Mouse (Mus musculus) megakaryocyte, adult 5-6 weeks (primary cell): ENCODE results near the gene Olfr557. TPM values are rescaled to one million over a fixed set of nuclear protein-coding genes. Genes with fewer than 3 reads are reported as not detected.

Experiments
- ATAC-seq: 2 replicates; pipeline ENCODE4 v1.8.0; 2016; ENCODE audit warnings: mild to moderate bottlenecking, inconsistent platforms; ENCODE audit not compliant: poor library complexity, severe bottlenecking
- total RNA-seq, 2 experiments: library from RNA; stranded (forward) in 1 of 2; stranded (reverse) in 1 of 2; fragments of 153-499, 151-499 nt in 1 of 2; fragments of 221-1000, 200-1000 nt in 1 of 2; gene quantifications; 2 replicates each; pipeline versions ENCODE4 v1.2.3 to v1.2.4; 2015 to 2017

Gene Olfr557
- not detected in 2 replicates for total RNA-seq (2015)
- total RNA-seq (2017) = not detected in 2 replicates

DNA sequence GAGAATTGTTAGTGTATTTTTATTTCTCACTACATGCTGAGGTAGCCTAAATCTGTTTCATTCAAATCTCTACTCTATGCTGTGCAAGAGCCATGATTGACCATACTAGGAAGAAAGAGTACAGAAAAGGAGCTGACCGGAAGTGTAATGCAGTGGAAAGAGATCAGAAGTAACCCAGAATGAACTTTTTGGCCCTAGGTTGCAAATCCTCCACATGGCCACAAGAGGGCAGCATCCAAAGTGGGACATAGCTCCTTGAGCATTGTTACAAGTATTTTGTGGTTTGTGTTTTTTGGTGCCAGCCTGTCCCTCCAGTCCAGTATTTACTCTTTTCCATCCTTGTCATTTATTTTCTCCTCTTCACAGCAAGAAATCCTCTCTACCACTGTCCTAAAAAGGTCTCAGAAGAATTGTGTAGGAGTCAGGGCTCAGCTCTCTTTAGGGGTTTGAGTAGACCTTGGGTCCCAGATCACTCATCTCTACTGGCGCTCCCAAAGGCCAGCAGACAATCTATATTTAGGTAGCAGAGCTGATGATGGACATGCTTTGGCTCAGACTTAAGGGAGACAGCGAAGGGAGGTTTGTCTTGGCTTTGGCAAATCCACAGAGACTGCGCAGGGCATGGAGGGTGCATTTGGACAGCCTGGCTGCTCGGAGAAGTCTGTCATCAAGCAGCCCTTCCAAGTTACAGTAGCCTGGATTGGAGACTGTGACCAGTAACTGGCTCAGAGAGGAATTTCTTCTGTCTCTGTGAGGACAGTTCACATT, at the start of gene Olfr557:
TSS of gene Olfr557 (plus strand) at position 553 of the 768 bp plus-strand sequence.
- peak; percentile 89 for ATAC-seq

DNA sequence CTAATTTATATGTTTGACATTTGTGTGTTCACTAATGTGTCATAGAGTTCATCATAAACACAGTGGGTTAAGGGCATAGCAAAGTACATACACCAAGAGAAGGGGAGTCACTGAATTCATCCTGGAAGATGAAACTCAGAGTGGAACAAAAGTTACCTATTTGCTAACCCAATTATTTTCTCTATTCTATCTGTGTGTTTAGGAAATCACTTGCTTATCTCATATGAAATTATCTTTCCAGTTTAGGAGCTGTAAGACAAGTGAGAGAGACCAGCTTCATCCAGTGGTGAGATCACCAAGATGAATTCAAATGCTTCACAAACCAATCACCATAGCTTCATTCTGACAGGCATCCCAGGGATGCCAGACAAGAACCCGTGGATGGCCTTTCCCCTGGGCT, 37.2 kb upstream of the Olfr557 start, which contains the start of gene Olfr555:
TSS of gene Olfr555 (plus strand) at position 301 of the 400 bp plus-strand sequence.
- no peak for ATAC-seq

DNA sequence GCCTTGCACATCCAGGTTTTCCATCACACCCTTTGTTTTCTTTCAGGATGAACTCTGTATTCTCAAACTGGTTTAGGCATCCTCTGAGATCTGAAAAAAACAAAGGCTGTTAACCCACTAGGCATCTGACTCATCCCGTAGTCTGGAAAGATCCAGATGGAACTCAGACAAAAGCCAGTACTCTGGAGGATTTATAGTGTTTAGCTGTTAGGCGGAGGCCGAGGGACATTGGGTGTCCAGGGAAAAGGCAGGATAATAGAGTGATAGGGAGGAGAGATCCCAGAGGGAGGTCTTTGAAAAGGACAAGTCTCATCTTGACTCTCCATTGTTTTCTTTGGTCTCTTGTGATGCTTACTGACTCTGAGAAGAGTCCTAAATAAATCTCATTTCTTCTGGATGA, 31.1 kb upstream of the Olfr557 start, which contains the start of gene Olfr556:
TSS of gene Olfr556 (plus strand) at position 301 of the 400 bp plus-strand sequence.
- no peak for ATAC-seq

DNA sequence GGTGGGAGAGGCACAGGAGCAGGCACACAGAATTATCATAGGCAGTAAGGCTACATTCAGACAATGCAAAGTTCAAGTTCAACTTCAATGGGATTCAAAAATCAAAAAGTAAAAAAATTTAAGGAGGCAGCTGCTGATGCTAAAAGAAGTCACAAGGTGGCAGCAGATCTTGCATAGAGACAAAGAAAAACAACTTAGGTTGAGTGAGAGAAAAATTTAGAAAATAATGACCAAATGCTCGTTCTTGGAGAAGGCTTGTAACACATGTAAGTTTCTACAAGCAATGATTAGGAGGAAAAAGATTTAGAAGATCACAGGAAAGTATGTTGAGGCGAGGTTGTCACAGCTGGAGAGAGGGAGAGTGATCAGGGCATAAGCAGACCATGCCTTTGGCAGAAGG, 30.3 kb upstream of the Olfr557 start:
- no peak for ATAC-seq

DNA sequence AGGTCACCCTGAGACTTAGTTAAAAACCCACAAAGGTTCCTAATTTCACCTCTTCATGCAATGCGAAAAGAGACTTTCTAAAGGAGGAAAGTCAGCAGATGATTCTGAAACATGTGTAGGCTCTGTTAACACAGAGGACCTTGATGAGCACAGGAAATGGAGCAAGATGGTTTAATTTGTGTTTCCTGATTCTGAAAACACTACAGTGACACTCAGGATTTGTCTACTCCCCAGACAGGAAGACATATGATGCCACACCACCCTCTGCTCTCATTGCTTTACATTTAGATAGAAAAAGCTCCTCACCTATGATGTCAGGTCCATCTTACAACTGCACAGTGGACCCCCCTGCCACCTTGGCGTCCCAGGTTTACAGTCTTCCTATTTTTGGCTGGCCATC, 19.5 kb upstream of the Olfr557 start:
- ATAC-seq = peak; percentile 78

DNA sequence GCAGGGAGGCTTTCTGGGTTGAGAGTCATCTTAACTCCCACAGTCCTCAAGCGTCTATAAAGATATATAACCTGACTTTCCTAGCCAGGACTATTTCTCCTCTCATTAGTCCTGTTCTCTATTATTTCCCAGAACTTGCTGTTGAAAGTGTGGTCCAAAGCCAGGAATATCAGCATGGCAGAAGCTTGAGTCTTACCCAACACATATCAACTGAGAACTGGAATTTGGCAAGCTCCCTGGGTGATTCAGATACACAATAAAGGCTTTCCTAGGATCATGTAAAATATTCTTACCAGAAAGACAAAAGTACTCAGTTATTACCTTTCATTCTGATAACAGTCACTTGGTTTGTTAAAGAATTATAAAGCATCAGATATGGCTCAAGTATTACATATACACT, 13.8 kb upstream of the Olfr557 start:
- ATAC-seq = no peak

DNA sequence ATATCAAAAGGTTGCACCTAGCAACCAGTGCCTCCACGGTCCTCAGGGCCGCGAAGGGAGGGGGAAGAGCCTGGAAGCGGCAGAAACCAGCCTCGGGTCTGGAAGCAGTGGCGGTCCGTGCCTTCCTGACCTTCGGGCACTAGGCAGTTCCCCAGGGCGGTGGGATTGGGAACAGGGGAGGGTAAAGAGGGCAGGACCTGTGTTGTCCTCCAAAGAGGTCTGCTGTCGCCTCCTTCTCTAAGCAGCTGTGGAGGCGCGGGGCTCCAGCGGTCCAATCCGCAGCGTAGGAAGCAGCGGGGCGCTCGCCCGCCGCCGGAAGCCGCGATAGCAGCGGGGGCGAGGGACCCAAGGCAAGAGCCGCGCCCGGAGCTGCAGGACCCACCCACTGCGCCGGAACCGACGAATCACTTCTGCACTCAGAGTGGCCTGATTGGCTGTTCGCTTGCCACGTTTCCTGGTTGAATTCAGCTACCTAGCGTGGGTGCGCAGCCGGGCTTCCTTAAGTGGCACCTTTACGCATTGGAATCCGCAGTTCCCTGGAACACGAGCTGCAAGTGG, 8.7 kb upstream of the Olfr557 start, which contains the start of gene Trim68:
TSS of gene Trim68 (minus strand) at position 384 of the 558 bp plus-strand sequence.
- ATAC-seq = peak; percentile 99

DNA sequence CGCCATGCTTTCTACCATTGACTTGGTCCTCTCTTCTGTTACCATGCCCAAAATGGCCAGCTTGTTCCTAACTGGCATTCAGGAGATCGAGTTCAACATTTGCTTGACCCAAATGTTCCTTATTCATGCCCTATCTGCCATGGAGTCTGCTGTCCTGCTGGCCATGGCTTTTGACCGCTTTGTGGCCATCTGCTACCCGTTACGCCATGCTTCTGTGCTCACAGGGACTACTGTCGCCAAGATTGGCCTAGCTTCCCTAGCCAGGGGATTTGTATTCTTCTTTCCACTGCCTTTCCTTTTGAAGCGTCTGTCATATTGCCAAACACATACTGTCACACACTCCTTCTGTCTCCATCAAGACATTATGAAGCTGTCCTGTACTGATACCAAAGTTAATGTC, 2.8 kb downstream of the Olfr557 start:
- no peak for ATAC-seq

DNA sequence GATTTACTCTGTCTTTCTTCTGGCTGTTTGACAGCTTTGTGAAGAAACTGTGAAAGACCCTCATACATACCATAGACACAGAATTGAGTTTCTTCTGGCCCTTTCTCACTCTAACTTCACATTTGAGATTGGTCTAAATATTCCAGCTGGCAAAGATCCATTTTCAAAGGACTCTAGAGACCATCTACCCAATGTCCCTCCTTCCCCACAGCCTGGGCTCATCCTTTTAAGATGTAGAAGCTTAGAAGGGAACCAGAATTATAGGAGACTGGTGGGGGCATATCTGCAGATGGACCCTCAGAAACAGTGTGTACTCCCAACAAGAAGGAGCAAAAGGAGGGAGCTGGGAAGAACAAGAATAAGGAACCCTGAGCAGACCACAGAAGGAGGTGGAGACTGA, 6.2 kb downstream of the Olfr557 start, which contains the start of gene Olfr558:
TSS of gene Olfr558 (plus strand) at position 301 of the 400 bp plus-strand sequence.
- ATAC-seq = no peak

DNA sequence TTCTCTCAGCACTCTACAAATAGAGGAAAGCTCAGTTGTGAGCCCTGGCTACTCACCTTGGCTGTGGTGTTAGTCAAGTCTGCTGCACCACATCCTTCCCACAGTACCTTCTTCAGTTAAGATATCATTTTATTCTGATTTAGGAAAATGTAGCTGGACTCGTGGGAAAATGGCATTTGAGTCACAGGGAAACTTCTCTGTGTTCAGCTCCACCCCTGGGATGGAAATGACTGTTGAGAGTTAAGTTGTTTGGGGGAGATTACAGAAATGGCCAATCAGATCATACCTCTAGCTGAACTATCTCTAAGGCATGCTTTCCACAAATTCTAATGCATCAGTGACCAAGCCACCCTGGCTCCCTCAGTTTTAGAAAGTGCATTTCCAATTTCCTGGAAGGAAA, 23.3 kb downstream of the Olfr557 start, which contains the start of gene Olfr33:
TSS of gene Olfr33 (minus strand) at position 101 of the 400 bp plus-strand sequence.
- ATAC-seq = no peak

DNA sequence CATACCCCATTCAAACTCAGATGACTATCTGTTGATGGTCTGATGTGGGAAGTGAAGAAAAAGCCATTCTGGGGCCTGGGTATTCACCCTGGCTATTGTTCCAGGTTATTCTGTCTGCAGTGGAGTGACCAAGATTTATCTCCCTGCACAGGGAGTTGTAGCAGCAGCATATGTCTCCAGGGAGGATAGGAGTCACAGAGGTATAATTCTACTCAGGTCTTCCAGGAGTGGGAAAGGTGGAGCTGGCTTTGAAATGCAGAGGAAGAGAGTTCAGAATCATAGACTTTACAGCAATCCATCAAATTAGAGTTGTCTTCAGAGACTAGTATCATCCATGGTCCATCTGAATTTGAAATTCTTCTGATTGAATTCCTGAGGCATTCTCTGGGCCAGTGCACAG, 31.7 kb downstream of the Olfr557 start, which contains the start of gene Olfr559:
TSS of gene Olfr559 (minus strand) at position 101 of the 400 bp plus-strand sequence.
- no peak for ATAC-seq

DNA sequence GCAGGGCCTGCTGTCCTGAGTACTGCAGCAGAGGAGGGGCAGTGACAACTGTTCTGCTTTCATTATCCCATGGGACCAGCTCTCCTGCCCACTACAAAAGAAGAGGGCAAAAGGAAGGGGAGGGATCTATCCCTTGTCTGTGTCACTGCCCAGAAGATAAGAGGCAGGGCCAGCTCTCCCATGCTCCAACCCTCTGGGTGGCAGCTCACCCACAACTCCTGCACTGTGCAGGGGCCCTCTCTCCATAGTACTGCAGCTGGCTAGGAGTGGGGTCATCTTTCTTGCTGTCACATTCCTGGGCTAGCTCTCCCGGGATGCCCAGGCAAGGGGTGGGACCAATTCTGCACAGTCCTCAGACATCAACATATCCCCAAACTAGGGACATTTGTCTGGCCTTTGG, 38.1 kb downstream of the Olfr557 start:
- no peak for ATAC-seq

DNA sequence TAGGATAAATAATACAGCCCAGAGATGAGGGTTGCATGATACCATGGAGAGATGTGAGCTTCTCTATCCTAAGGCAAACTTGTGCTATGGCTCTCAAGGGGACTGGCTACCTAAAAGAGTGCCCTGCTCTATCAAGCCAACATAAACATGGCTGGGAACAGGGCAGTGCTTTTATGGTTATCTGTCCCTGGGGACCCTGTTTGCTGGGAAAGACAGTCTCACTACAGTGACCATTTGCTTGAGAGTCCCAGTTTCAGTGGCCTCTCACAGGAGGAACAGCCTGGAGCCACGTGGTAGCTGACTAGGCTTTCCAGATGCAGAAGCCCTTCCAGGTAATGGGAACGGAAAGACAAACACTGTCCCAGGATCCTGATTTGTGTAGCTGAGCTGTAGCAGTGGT, 42.0 kb downstream of the Olfr557 start:
- ATAC-seq = no peak

Other genes starting within 250 kb of the Olfr557 start
- gene Olfr543, start 214.2 kb upstream of the Olfr557 start, total RNA-seq (2015) = not detected in 2 replicates
- gene Olfr543, start 214.2 kb upstream of the Olfr557 start, total RNA-seq (2017) = not detected in 2 replicates
- gene Olfr544, start 207.6 kb upstream of the Olfr557 start, total RNA-seq (2015) = not detected in 2 replicates
- 0.04 TPM in 1 of 2 replicates, not detected in the other for gene Olfr544, start 207.6 kb upstream of the Olfr557 start, total RNA-seq (2017)
- gene Olfr545, start 196.3 kb upstream of the Olfr557 start, total RNA-seq (2015) = not detected in 2 replicates
- not detected in 2 replicates for gene Olfr545, start 196.3 kb upstream of the Olfr557 start, total RNA-seq (2017)
- gene Olfr547, start 161.2 kb upstream of the Olfr557 start, total RNA-seq (2015) = not detected in 2 replicates
- gene Olfr547, start 161.2 kb upstream of the Olfr557 start, total RNA-seq (2017) = not detected in 2 replicates
- not detected in 2 replicates for gene Olfr548-ps1, start 155.0 kb upstream of the Olfr557 start, total RNA-seq (2015)
- not detected in 2 replicates for gene Olfr548-ps1, start 155.0 kb upstream of the Olfr557 start, total RNA-seq (2017)
- not detected in 2 replicates for gene Olfr549, start 146.0 kb upstream of the Olfr557 start, total RNA-seq (2015)
- not detected in 2 replicates for gene Olfr549, start 146.0 kb upstream of the Olfr557 start, total RNA-seq (2017)
- 14.9 and 16.5 TPM in 2 replicates for gene Trim21, start 130.4 kb upstream of the Olfr557 start, total RNA-seq (2015)
- 31.4 and 53.9 TPM in 2 replicates for gene Trim21, start 130.4 kb upstream of the Olfr557 start, total RNA-seq (2017)
- 0.45 TPM in 1 of 2 replicates, not detected in the other for gene Olfr550, start 124.5 kb upstream of the Olfr557 start, total RNA-seq (2015)
- not detected in 2 replicates for gene Olfr550, start 124.5 kb upstream of the Olfr557 start, total RNA-seq (2017)
- not detected in 2 replicates for gene Olfr551, start 104.0 kb upstream of the Olfr557 start, total RNA-seq (2015)
- not detected in 2 replicates for gene Olfr551, start 104.0 kb upstream of the Olfr557 start, total RNA-seq (2017)
- not detected in 2 replicates for gene Olfr552, start 98.1 kb upstream of the Olfr557 start, total RNA-seq (2015)
- not detected in 2 replicates for gene Olfr552, start 98.1 kb upstream of the Olfr557 start, total RNA-seq (2017)
- not detected in 2 replicates for gene Olfr553, start 77.7 kb upstream of the Olfr557 start, total RNA-seq (2015)
- gene Olfr553, start 77.7 kb upstream of the Olfr557 start, total RNA-seq (2017) = not detected in 2 replicates
- gene Olfr554, start 57.5 kb upstream of the Olfr557 start, total RNA-seq (2015) = not detected in 2 replicates
- not detected in 2 replicates for gene Olfr554, start 57.5 kb upstream of the Olfr557 start, total RNA-seq (2017)
- gene Olfr555, start 37.1 kb upstream of the Olfr557 start, total RNA-seq (2015) = not detected in 2 replicates
- gene Olfr555, start 37.1 kb upstream of the Olfr557 start, total RNA-seq (2017) = not detected in 2 replicates
- not detected in 2 replicates for gene Olfr556, start 31.0 kb upstream of the Olfr557 start, total RNA-seq (2015)
- gene Olfr556, start 31.0 kb upstream of the Olfr557 start, total RNA-seq (2017) = not detected in 2 replicates
- 3.5 and 3.7 TPM in 2 replicates for gene Trim68, start 8.6 kb upstream of the Olfr557 start, total RNA-seq (2015)
- gene Trim68, start 8.6 kb upstream of the Olfr557 start, total RNA-seq (2017) = 2.9 and 3.4 TPM in 2 replicates
- gene Olfr558, start 6.3 kb downstream of the Olfr557 start, total RNA-seq (2015) = not detected in 2 replicates
- not detected in 2 replicates for gene Olfr558, start 6.3 kb downstream of the Olfr557 start, total RNA-seq (2017)
- gene Olfr33, start 23.2 kb downstream of the Olfr557 start, total RNA-seq (2015) = not detected in 2 replicates
- gene Olfr33, start 23.2 kb downstream of the Olfr557 start, total RNA-seq (2017) = not detected in 2 replicates
- gene Olfr559, start 31.6 kb downstream of the Olfr557 start, total RNA-seq (2015) = not detected in 2 replicates
- not detected in 2 replicates for gene Olfr559, start 31.6 kb downstream of the Olfr557 start, total RNA-seq (2017)
- not detected in 2 replicates for gene Olfr560, start 63.5 kb downstream of the Olfr557 start, total RNA-seq (2015)
- not detected in 2 replicates for gene Olfr560, start 63.5 kb downstream of the Olfr557 start, total RNA-seq (2017)
- not detected in 2 replicates for gene Olfr78, start 63.6 kb downstream of the Olfr557 start, total RNA-seq (2015)
- not detected in 2 replicates for gene Olfr78, start 63.6 kb downstream of the Olfr557 start, total RNA-seq (2017)
- not detected in 2 replicates for gene Olfr561, start 75.3 kb downstream of the Olfr557 start, total RNA-seq (2015)
- not detected in 2 replicates for gene Olfr561, start 75.3 kb downstream of the Olfr557 start, total RNA-seq (2017)
- gene Olfr564, start 107.6 kb downstream of the Olfr557 start, total RNA-seq (2015) = not detected in 2 replicates
- gene Olfr564, start 107.6 kb downstream of the Olfr557 start, total RNA-seq (2017) = not detected in 2 replicates
- gene Olfr566, start 162.9 kb downstream of the Olfr557 start, total RNA-seq (2015) = not detected in 2 replicates
- gene Olfr566, start 162.9 kb downstream of the Olfr557 start, total RNA-seq (2017) = not detected in 2 replicates
- not detected in 2 replicates for gene Olfr568, start 181.2 kb downstream of the Olfr557 start, total RNA-seq (2015)
- gene Olfr568, start 181.2 kb downstream of the Olfr557 start, total RNA-seq (2017) = not detected in 2 replicates
- not detected in 2 replicates for gene Olfr569, start 195.0 kb downstream of the Olfr557 start, total RNA-seq (2015)
- not detected in 2 replicates for gene Olfr569, start 195.0 kb downstream of the Olfr557 start, total RNA-seq (2017)
- not detected in 2 replicates for gene Olfr570, start 198.7 kb downstream of the Olfr557 start, total RNA-seq (2015)
- not detected in 2 replicates for gene Olfr570, start 198.7 kb downstream of the Olfr557 start, total RNA-seq (2017)
- not detected in 2 replicates for gene Olfr571, start 221.6 kb downstream of the Olfr557 start, total RNA-seq (2015)
- not detected in 2 replicates for gene Olfr571, start 221.6 kb downstream of the Olfr557 start, total RNA-seq (2017)
- not detected in 2 replicates for gene Olfr572, start 228.5 kb downstream of the Olfr557 start, total RNA-seq (2015)
- not detected in 2 replicates for gene Olfr572, start 228.5 kb downstream of the Olfr557 start, total RNA-seq (2017)
- not detected in 2 replicates for gene Olfr573-ps1, start 246.7 kb downstream of the Olfr557 start, total RNA-seq (2015)
- not detected in 2 replicates for gene Olfr573-ps1, start 246.7 kb downstream of the Olfr557 start, total RNA-seq (2017)